Mouse (Mus musculus) natural killer cell, adult 2 months (primary cell): ENCODE data around the gene Mcidas.
A peak's percentile ranks its signal among the peaks of the same experiment; 100 is the strongest.

Experiments used
- DNase-seq, 2 experiments: peaks; one replicate each; pipeline ENCODE4 v3.0.0; 2022; ENCODE audit warnings: low spot score in 2 of 2

Mcidas gene

DNA sequence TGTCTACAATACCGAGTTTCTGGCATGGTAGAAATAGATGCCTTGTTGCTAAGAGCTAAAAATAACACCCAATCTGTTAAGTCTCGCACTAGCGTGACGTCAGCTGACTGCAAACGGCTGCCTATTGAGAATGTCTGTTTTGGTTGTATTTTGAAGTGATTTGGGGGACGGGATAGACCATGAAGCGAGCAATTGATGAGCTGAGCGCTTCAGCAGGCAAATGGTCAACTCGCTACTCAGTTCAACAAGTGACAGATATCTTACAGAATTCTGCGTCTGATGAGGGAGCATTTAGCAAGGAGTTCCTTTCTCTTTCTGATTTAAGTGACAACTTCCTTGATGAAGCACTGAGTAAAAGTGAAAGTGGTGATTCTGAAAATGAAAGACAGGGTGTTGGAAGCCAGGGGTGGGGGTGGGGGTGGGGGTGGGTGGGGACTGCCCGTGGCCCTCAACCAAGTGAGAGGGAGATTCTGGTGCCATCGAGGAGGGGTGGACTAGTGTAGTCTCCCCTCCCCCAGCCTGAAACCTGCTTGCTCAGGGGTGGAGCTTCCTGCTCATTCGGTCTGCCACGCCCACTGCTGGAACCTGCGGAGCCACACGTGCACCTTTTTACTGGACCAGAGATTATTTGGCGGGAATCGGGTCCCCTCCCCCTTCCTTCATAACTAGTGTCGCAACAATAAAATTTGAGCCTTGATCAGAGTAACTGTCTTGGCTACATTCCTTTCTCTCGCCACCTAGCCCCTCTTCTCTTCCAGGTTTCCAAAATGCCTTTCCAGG is 19.7 kb downstream of the Mcidas start:
- peak; percentile 57 to 70 for DNase-seq

DNA sequence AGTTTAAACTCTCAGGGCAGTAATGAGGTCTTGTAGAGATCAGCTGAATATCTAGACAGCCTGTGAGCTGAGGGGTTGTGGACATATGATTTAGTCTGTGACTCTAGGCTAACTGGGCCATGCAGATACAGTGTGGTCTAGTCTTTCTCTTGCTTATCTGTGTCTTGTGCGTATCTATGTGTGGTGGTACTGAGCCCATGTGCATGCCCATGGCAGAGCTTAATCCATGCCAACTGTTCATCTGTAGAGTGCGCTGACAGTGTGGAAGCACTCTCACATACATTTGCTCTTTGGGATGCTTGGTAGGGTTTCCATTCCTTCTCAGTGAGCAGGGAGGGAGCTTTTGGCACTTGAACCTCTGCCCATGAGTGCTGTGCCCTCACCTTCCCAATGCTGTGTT is 27.9 kb downstream of the Mcidas start:
- DNase-seq: no peak

DNA sequence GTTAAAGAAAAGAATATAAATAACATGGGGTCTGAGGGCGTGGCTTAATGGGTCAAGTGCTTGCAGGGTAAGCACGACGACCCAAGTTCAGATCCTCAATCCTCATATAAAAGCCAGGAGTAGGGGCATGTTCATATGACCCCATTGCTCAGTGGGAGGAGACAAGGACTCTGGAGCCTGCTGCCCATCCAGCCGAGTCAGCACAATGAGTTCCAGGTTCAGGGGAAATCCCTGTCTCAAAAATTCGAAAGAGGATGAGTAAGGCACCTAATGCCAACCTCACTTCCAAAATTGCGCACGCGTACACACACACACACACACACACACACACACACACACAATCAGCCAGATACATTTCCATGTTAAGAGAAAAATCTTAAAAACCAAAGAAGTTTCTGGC is 28.8 kb downstream of the Mcidas start:
- DNase-seq: no peak

DNA sequence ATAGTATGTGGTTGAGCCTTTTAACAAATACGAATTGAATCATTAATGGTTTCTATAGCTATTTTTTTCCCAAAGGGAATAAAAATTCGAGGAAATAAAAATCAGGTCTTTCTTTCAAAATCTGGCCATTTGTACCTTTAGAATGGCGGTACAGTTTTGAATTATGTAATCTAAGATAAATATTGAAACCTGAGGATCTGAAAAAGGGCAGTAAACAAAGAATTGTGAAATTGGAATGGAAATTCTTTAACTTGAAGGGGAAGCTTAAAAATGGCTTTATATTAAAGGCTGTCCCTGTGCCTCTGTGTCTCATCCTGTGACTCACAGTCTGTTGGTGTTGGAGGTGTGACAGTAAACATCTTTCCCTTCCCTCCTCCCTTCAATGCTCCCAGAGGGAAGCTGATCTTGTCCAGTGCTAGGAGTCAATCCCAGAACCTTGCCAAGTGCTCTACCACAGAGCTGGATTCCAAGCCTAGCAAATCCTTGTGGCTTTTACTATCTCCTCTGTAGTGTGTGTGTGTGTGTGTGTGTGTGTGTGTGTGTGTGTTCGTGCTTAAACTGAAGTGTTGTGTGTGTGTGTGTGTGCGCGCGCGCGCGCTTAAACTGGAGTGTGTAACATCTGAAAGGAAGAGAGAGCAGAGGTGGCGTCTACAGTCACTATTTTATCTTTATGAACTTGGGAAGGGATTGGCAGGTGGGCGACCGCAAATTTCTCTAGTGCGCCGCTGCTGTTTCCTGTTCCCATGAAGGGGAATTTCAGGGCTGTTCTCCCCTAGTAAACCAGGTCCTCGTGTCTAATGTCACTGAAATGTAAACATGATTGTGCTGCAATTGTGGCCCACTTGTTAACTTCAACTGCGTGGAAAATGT is 29.9 kb downstream of the Mcidas start:
- DNase-seq: no peak

DNA sequence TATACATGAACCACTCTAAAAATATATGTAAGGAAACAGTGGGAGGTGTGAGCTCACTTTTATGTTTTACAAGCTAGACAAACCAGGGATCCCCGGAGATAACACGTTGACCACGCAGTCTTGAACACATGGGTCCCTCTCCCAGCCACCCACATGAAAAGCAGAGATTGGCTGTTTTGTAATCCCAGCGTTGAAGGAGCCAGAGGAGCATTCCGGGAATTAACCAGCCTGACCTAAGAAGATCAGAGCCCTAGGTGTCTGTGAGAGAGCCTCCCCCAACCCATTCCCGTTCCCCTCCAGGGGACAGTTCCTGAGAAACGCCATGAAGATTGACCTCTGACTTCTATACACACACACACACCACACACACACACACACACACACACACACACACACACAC is 37.7 kb downstream of the Mcidas start:
- no peak for DNase-seq

DNA sequence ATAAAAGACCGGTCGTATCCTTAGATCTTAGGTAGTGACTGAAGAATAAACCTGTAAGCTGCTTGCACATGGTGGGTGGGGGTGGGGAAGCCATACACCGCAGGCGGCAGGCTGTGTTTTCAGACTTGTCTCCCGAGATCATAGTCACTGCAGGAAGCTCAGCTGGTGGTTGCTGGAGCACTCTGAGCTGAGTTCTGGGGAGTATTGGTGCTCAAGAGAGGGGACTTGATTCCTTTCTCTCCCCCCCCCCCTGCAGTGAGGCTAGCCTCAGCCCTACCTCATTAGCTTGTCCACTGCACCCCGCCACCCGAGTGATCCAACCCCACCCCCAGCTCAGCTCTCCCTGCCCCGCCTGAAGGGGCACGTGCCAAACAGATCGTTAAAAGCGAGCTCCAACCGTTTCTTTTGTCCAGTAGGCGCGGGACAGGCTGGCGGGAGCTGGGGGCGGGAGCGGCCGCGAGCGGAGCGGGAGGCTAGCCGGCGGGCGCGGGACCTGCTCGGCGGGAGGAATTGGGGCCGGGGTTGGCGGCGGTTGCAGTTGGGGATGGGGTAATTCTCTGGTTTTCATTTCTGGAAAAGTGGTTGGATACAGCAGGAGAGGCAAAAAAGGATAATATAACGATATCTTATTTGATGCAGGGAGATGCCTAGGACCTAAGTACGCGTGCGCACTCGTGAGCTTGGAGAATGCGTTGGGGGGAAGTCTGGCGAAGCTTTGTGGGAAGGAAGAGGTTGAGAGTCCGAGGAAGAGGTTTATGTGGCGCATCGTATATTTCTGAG is 38.3 kb downstream of the Mcidas start:
- DNase-seq: no peak

DNA sequence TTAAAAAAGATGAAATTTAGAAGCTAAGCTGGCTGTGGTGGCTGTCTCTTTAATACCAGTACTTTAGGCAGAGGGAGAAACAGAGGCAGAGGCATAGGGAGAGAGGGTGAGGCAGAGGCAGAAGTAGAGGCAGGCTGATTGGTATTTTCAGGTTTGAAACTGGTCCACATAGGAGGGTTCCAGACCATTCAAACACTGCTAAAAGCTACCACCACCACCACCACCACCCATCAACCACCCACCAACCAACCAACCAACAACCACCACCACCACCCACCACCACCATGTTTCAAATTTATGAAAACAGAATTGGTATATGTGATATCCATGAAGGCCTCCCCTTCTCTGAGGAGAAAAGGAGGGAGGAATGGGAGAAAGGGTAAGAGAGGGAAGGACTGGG is 39.2 kb downstream of the Mcidas start:
- DNase-seq: no peak

DNA sequence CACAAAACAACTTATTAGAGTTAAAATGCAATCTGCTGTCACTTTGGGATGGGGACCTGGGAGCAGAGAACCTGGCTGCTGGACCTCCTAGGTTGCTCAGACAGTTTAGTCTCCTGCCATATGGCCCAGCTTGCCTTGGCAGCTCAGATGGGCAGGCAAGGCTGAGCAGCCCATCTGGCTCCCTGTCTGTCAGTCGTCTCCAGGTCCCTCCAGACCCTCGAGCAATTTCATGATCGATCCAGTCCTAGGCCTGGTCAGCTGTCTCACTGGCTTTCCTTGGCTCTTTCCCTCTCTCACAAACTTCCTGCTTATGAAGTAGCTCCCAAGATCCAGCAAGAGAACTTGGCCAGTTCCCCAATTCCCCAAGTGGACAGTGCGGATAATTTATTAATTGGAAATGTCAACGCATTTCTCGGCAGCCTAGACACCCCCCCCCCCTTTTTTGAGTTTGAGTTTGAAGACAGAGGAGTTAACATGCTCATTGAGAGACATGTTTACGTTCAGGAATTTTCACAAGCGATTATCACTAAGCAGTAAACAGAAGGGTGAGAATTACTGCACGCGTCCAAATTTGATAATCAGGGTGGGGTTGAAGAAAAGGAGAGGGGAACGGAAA is 40.7 kb downstream of the Mcidas start:
- no peak for DNase-seq

DNA sequence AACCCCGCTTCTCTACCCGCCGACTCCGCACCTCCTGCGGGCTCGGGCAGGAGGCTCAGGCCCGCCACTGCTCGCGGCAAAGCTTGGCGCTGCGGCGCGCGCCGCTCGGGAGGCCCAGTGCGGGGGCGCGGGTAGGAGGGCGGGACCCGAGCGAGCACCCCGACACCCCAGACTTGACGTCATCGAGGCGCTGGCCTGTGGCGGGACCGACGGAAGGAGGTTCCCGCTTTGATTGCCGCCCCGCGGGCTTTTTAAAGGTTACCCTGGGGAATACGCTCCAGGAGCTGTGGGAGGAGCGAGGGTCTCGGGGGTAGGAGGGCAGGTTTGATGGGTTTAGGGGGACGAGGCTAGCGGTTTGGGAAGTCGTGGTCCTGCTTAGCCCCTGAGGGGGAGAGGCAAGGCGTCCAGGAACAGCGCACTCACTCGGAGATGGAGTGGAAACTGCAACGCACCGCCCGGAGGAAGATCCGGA is 41.3 kb downstream of the Mcidas start, which contains the start of gene Cdc20b:
Gene Cdc20b (plus strand): TSS at position 162 of the 472 bp plus-strand sequence.
- peak; percentile 56 to 71 for DNase-seq

DNA sequence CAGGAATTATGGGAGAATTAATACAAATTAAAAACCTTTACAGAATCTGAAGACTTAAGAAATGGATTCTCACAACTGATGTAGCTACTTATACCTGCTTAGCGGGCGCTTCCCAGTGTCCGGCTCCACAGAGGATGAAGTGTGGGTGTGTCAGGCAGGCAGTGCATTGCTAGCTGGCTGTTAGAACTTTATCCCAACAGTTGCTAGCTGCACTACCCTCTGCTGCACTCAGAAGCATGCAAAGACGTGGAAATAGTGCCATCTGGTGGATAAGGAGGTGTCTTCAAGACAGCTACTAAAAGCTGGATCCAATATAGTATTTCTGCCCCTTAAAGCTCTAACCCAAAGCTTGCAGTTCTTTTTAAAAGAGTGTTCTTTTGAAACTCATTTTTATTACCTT is 42.2 kb downstream of the Mcidas start:
- peak; percentile 71 to 73 for DNase-seq

DNA sequence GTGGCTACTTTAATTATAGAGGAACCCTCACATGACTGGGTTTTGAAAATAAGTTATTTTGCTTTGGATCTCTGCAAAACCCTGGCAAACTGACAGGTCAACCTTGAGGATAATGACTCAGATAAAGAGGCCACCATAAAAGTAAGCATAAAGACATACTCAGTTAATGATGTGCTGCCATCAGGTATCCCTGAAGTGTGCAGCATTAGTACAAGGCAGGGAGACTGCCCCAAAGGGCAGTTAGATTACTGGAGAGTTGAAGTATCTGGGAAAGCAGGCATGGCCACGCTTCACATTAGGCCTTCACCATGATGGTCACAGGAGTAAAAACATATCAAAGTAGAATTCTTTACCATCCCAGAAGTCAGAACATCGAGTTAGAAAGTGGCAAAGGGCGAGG is 51.2 kb downstream of the Mcidas start:
- no peak for DNase-seq

DNA sequence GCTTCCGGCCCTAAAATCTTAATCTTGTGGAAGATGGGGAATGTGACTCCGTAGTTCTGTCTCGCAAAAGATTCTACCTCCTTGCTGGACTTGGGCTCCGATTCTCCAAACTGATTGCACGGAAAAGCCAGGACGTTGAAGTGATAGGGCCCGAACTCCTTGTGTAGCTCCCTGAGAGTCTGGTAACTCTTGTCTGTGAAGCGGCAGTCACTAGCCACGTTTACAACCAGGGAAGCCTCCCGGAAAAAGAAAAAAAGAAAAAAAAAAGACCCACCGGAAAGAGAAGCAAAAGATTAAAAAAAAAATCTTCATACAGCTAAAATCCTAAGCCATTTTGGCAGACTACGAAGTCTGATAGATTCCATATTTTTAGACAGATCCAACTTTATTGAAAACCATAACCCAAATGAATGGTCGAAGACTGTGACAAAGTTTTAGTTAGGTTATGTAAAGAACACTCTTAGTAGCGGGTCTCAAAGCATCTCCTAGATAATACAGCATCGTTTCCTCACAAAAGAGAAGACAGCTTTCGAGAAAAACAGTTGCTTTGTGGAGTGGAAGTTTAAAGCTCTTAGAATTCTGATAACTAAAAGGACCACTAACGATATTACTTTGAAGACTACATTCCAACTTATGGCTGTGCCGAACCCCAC is 51.9 kb downstream of the Mcidas start:
- no peak for DNase-seq

DNA sequence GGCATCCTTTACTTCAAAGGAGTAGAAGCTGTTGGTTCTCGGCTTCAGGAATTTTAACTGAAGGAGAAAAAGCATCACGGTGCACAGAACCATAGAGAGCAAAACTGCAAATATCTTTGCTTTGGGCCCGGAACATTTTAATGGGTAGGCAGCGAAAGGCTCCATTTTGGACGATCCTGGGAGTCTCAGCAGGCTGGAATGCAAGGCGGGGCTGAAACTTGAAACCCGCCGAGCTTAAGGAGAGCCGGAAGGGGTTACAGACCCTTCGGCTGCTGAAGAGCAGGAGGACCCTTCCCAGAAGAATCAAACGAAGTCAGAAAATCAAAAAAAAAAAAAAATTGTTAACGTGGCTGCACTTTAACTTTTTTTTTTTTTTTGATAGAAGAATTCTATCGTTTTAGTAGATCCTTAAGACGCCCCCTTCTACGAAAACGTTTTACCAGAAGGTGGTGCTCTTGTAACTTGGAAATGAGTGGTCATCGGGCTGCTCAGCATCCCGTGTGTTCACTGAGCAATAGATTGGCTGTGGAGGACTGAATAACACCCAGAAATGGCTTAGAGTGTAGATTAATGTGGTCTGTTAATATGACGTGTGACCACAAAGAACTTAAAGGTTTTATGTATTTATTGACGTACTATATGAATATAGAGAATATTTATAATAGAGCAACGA is 52.7 kb downstream of the Mcidas start, which contains the start of gene Gpx8:
Gene Gpx8 (minus strand): TSS at position 200 of the 673 bp plus-strand sequence.
- peak; percentile 33 to 61 for DNase-seq

DNA sequence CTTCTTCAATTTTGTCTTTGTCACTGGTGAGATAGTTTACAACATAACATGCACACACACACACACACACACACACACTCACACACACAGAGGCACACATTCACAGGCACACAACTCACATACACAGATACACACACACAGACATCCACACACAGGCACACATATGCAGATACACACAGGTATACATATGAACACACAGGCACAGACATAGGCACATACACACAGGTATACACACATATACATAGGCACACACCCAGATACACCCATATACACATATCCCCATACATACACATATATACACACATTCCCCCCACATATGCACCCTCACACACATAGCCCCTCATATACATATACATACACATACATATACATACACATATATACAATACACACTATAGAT is 53.4 kb downstream of the Mcidas start:
- no peak for DNase-seq

DNA sequence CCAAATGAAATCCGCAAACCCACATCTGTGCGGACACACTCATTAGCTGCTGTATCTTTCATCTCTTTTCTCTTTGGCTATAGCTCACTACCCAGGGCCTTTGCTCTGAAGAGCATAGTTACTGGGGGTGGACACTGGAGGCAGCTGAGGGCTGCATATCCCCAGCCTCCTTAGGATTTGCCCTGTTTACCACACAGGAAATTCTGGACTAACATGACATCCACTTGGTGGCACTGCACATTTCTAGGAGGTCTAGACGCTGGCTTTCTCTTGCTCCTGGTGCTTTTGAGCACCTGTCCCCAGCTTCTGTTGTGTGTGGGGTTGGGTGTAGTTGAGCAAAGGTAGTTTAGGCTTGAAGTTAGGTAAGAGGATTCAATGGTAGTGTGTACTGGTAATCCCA is 54.0 kb downstream of the Mcidas start:
- no peak for DNase-seq
